Mouse (Mus musculus): ENCODE data around the gene Fos. TPM values are rescaled to one million over a fixed set of nuclear protein-coding genes. Genes with fewer than 3 reads are reported as not detected.

The Fos gene
- total RNA-seq, 1 experiment, result 10.3 TPM

- H3K9me3 ChIP-seq (ENCODE audit: control insufficient read depth, insufficient read depth, low read depth, low read length), result no peaks in the 10 kb centered on the region
- no peak for DNase-seq (ENCODE audit: low read depth, low spot score)
- in situ Hi-C loops (cut with MboI; ENCODE audit: low sequenced_read_pairs in 2 of 2, unreplicated experiment in 2 of 2), result loop anchor here in 1 of 2 experiments (25.0 kb wide), 1 partner anchor 143 kb away; no protein-coding TSS in a partner anchor
- H3K9ac ChIP-seq (ENCODE audit: insufficient read depth, low read depth, low read length, poor library complexity, severe bottlenecking), result no peak overlapping the region
- H3K4me3 ChIP-seq (ENCODE audit: insufficient read depth in 1 of 2, low read depth in 1 of 2, low read length in 2 of 2, poor library complexity in 1 of 2, severe bottlenecking in 1 of 2), result no peak overlapping the region
- TF ChIP-seq CHD2 (IDR thresholded peaks at IDR 0.05; ENCODE audit: low read depth, low read length), result no peak
- no peak for TF ChIP-seq HCFC1 (IDR thresholded peaks at IDR 0.05; ENCODE audit: borderline replicate concordance, insufficient read depth, low read length)
- TF ChIP-seq MAFK (IDR thresholded peaks at IDR 0.05; ENCODE audit: insufficient read depth, low read depth, low read length), result no peak
- TF ChIP-seq ZC3H11A (IDR thresholded peaks at IDR 0.05; ENCODE audit: borderline replicate concordance, low read depth, low read length), result no peak
- TF ChIP-seq ZNF384 (IDR thresholded peaks at IDR 0.05; ENCODE audit: low read depth, low read length), result no peak
- peaks cover 2 to 11% of the 10 kb centered on the region in 2 experiments; a peak in 3 of 4 replicates for H3K4me1 ChIP-seq (ENCODE audit: control insufficient read depth in 2 of 2, insufficient read depth in 2 of 2, low read length in 2 of 2, poor library complexity in 1 of 2)
- no peak overlapping the region for H3K27ac ChIP-seq (ENCODE audit: insufficient read depth, low read depth, low read length, poor library complexity, severe bottlenecking)
- no peaks in the 10 kb centered on the region for H3K36me3 ChIP-seq (ENCODE audit: control insufficient read depth, insufficient read depth, low read length, poor library complexity, severe bottlenecking)
Measured at GRCm38 (mm10) chr12:85519553-85519952, 45.9 kb downstream of the Fos start.

DNA sequence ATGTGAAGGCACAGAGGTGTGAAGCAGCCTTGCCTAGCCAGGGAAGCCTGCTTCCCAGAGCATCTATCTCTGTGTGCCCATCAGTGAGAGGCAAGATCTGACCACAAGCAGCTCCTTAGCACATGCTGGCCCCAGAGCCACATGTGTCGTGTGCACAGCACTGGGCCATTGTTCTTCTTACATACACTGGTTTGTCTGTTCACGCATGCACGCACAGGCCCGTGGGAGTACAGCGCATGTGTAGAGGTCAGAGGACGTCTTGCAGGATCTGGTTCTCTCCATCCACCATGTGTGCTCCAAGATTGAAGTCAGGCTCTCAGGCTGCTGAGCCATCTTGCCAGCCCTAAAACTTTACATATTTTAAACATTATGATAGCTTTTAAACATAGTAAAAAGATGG is 47.4 kb downstream of the Fos start:
- peaks cover 6 to 18% of the 10 kb centered on the region in 2 experiments for H3K4me1 ChIP-seq (ENCODE audit: control insufficient read depth in 2 of 2, insufficient read depth in 2 of 2, low read length in 2 of 2, poor library complexity in 1 of 2)
- no peaks in the 10 kb centered on the region for H3K36me3 ChIP-seq (ENCODE audit: control insufficient read depth, insufficient read depth, low read length, poor library complexity, severe bottlenecking)
- H3K9ac ChIP-seq (ENCODE audit: insufficient read depth, low read depth, low read length, poor library complexity, severe bottlenecking), result no peak overlapping the region
- H3K4me3 ChIP-seq (ENCODE audit: insufficient read depth in 1 of 2, low read depth in 1 of 2, low read length in 2 of 2, poor library complexity in 1 of 2, severe bottlenecking in 1 of 2), result no peak overlapping the region
- TF ChIP-seq MAFK (IDR thresholded peaks at IDR 0.05; ENCODE audit: insufficient read depth, low read depth, low read length), result no peak
- no peak for TF ChIP-seq ZNF384 (IDR thresholded peaks at IDR 0.05; ENCODE audit: low read depth, low read length)
- no peak for TF ChIP-seq HCFC1 (IDR thresholded peaks at IDR 0.05; ENCODE audit: borderline replicate concordance, insufficient read depth, low read length)
- TF ChIP-seq ZC3H11A (IDR thresholded peaks at IDR 0.05; ENCODE audit: borderline replicate concordance, low read depth, low read length), result no peak
- no peak for TF ChIP-seq CHD2 (IDR thresholded peaks at IDR 0.05; ENCODE audit: low read depth, low read length)
- no peaks in the 10 kb centered on the region for H3K9me3 ChIP-seq (ENCODE audit: control insufficient read depth, insufficient read depth, low read depth, low read length)
- DNase-seq (ENCODE audit: low read depth, low spot score), result no peak
- H3K27ac ChIP-seq (ENCODE audit: insufficient read depth, low read depth, low read length, poor library complexity, severe bottlenecking), result no peak overlapping the region
- in situ Hi-C loops (cut with MboI; ENCODE audit: low sequenced_read_pairs in 2 of 2, unreplicated experiment in 2 of 2), result loop anchor here in 1 of 2 experiments (25.0 kb wide), 1 partner anchor 141 kb away; no protein-coding TSS in a partner anchor

GRCm38 (mm10) chr12:85521673-85522072 is 48.0 kb downstream of the Fos start:
- in situ Hi-C loops (cut with MboI; ENCODE audit: low sequenced_read_pairs in 2 of 2, unreplicated experiment in 2 of 2), result loop anchor here in 1 of 2 experiments (25.0 kb wide), 1 partner anchor 141 kb away; no protein-coding TSS in a partner anchor
- no peak overlapping the region for H3K27ac ChIP-seq (ENCODE audit: insufficient read depth, low read depth, low read length, poor library complexity, severe bottlenecking)
- peaks cover 6 to 18% of the 10 kb centered on the region in 2 experiments for H3K4me1 ChIP-seq (ENCODE audit: control insufficient read depth in 2 of 2, insufficient read depth in 2 of 2, low read length in 2 of 2, poor library complexity in 1 of 2)
- no peak overlapping the region for H3K9ac ChIP-seq (ENCODE audit: insufficient read depth, low read depth, low read length, poor library complexity, severe bottlenecking)
- no peak for DNase-seq (ENCODE audit: low read depth, low spot score)
- no peak overlapping the region for H3K4me3 ChIP-seq (ENCODE audit: insufficient read depth in 1 of 2, low read depth in 1 of 2, low read length in 2 of 2, poor library complexity in 1 of 2, severe bottlenecking in 1 of 2)
- no peaks in the 10 kb centered on the region for H3K9me3 ChIP-seq (ENCODE audit: control insufficient read depth, insufficient read depth, low read depth, low read length)
- TF ChIP-seq HCFC1 (IDR thresholded peaks at IDR 0.05; ENCODE audit: borderline replicate concordance, insufficient read depth, low read length) (no peak), ZC3H11A (IDR thresholded peaks at IDR 0.05; ENCODE audit: borderline replicate concordance, low read depth, low read length) (no peak), CHD2 (IDR thresholded peaks at IDR 0.05; ENCODE audit: low read depth, low read length) (no peak), MAFK (IDR thresholded peaks at IDR 0.05; ENCODE audit: insufficient read depth, low read depth, low read length) (no peak), ZNF384 (IDR thresholded peaks at IDR 0.05; ENCODE audit: low read depth, low read length) (no peak)
- H3K36me3 ChIP-seq (ENCODE audit: control insufficient read depth, insufficient read depth, low read length, poor library complexity, severe bottlenecking), result no peaks in the 10 kb centered on the region

DNA sequence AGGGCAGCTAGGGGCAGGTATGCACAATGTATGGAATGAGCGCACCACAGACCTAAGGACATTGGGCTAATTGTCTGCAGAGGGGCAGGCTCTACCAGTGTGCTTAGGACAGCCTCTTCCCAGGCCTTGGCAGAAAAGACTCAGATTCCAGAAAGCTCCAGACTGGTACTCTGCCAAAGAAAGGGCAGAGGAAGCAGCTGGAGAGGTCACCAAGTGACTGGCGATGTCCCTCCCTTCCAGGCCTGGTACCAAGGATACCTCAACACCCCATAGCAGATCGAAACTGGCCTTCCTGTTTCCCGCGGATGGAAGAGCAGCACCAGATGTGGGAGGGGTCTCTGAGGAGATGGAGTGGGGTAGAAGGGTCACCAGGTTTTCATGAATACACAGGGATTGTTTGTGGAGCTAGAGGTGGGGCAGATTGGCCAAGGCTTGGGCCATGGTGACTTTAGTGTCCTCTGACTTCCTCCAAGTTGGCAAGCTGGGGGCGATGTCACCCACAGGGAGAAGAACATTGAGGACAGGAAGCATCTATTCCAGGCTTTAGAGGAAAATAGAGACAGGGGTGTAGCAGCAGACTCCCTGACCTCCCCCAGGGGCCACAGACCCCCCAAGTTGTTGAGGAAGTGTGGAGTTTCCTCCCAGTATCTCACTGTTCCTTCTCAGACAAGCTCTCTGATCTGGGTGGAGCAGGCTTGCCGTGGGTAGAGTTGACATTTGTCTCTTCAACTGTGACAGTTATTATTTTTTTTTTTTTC is 49.1 kb downstream of the Fos start:
- Histone ChIP-seq H3K4me1 (ENCODE audit: control insufficient read depth in 2 of 2, insufficient read depth in 2 of 2, low read length in 2 of 2, poor library complexity in 1 of 2) (peaks cover 6 to 18% of the 10 kb centered on the region in 2 experiments), H3K36me3 (ENCODE audit: control insufficient read depth, insufficient read depth, low read length, poor library complexity, severe bottlenecking) (no peaks in the 10 kb centered on the region), H3K4me3 (ENCODE audit: insufficient read depth in 1 of 2, low read depth in 1 of 2, low read length in 2 of 2, poor library complexity in 1 of 2, severe bottlenecking in 1 of 2) (no peak overlapping the region), H3K9me3 (ENCODE audit: control insufficient read depth, insufficient read depth, low read depth, low read length) (no peaks in the 10 kb centered on the region), H3K9ac (ENCODE audit: insufficient read depth, low read depth, low read length, poor library complexity, severe bottlenecking) (no peak overlapping the region), H3K27ac (ENCODE audit: insufficient read depth, low read depth, low read length, poor library complexity, severe bottlenecking) (no peak overlapping the region)
- in situ Hi-C loops (cut with MboI; ENCODE audit: low sequenced_read_pairs in 2 of 2, unreplicated experiment in 2 of 2), result loop anchor here in 1 of 2 experiments (25.0 kb wide), 1 partner anchor 139 kb away; no protein-coding TSS in a partner anchor
- no peak for TF ChIP-seq CHD2 (IDR thresholded peaks at IDR 0.05; ENCODE audit: low read depth, low read length)
- TF ChIP-seq ZC3H11A (IDR thresholded peaks at IDR 0.05; ENCODE audit: borderline replicate concordance, low read depth, low read length), result no peak
- no peak for TF ChIP-seq HCFC1 (IDR thresholded peaks at IDR 0.05; ENCODE audit: borderline replicate concordance, insufficient read depth, low read length)
- no peak for TF ChIP-seq ZNF384 (IDR thresholded peaks at IDR 0.05; ENCODE audit: low read depth, low read length)
- no peak for TF ChIP-seq MAFK (IDR thresholded peaks at IDR 0.05; ENCODE audit: insufficient read depth, low read depth, low read length)
- DNase-seq (ENCODE audit: low read depth, low spot score), result no peak

All from ES-E14 (cell line).